Mouse (Mus musculus) cortical plate, adult 2 months (tissue): Measurements from ENCODE around the gene Zfhx3.

Experiments
- CTCF ChIP-seq: fragments of 200-500 bp; IDR thresholded peaks from 2 replicates; pipeline ENCODE4 v1.5.1; 2011; ENCODE audit warnings: mild to moderate bottlenecking, control low read depth, low read length; ENCODE audit not compliant: insufficient read depth; ENCODE audit errors: extremely low read depth
- POLR2A ChIP-seq: fragments of 200-500 bp; IDR thresholded peaks from 2 replicates; pipeline ENCODE4 v1.6.1; 2011; ENCODE audit warnings: mild to moderate bottlenecking, low read length, control low read depth; ENCODE audit not compliant: insufficient read depth; ENCODE audit errors: extremely low read depth

- TF ChIP-seq CTCF (no peak), POLR2A (no peak)
Measured at GRCm38 (mm10) chr8:108909035-108909434, 966.6 kb downstream of the Zfhx3 start.
